Mouse (Mus musculus): ENCODE data around the gene Lsr.

Gene Lsr

DNA sequence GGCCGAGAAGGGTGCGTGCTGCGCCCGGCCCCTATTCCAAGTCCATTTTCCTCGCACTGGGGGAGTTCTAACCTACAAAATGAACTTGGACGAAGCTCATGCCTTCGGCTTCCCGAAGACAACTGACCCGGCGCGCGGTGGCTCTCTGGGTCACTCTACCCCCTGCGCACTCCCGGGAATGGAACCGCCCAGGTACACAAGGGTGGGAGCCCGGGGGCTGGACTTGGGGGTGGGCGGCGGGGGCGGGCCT is at the start of gene Lsr:
Lsr (minus strand) TSS at position 214 of the 250 bp plus-strand sequence.
- in situ Hi-C loops (cut with MboI; ENCODE audit: low sequenced_read_pairs) = loop anchor here (10.0 kb wide), 1 partner anchor 122 kb away; no protein-coding TSS in a partner anchor

- in situ Hi-C loops (cut with MboI; ENCODE audit: low sequenced_read_pairs) = no loop called here
Observed at GRCm38 (mm10) chr7:31017104-31017901, 44.0 kb upstream of the Lsr start.

- in situ Hi-C loops (cut with MboI; ENCODE audit: low sequenced_read_pairs) = no loop called here
Observed at GRCm38 (mm10) chr7:31012971-31013370, 39.7 kb upstream of the Lsr start.

- in situ Hi-C loops (cut with MboI; ENCODE audit: low sequenced_read_pairs) = no loop called here
Observed at GRCm38 (mm10) chr7:31008889-31009288, 35.6 kb upstream of the Lsr start.

DNA sequence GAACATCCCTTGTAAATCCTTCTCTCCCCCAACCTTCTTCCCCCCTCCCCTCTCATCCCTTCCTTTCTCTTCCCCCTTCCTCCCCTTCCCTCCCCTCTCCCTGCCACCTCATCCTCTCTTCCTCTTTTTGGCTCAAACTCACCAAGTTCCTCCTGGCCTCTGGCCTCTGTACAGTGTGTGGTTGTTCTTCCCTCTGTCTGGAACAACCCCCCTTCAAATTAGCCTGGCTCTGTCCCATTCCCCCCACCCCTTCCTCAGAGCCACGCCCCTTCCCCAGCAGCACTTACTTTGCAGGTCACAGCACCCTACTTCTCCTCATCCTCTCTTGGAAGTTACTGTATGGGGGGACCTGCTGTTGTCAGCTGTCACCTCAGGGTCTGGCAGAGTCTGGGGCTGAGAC is 34.9 kb upstream of the Lsr start:
- in situ Hi-C loops (cut with MboI; ENCODE audit: low sequenced_read_pairs) = no loop called here

- in situ Hi-C loops (cut with MboI; ENCODE audit: low sequenced_read_pairs) = no loop called here
Observed at GRCm38 (mm10) chr7:31007775-31008174, 34.5 kb upstream of the Lsr start.

- in situ Hi-C loops (cut with MboI; ENCODE audit: low sequenced_read_pairs) = no loop called here
Observed at GRCm38 (mm10) chr7:31002650-31003049, 29.4 kb upstream of the Lsr start.

DNA sequence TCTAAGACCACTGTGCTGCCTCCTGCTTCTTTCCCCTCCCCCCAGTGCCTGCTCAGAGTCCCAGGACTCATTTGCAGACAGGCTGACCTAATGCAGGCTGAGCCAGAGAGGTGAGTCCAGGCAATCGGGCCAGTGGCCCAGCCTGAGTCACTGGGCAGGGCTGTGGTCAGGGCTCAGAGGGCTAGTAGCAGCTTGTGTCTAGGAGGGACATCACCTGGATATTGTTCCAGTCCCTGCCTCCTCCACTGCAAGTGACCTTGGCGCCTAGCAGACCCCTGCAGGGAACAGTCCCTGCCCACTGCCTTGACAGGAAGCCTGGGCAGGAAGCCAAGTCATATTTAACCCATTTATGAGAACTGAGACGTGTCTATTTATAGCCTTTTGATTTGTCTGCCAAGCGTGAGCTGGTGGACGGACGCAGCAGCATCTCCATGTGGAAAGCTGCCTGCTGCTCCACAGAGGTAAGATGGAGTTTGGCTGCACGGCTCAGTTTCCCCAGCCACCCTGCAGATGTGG is 27.3 kb upstream of the Lsr start:
- in situ Hi-C loops (cut with MboI; ENCODE audit: low sequenced_read_pairs) = no loop called here

GRCm38 (mm10) chr7:30996491-30996890 is 23.2 kb upstream of the Lsr start:
- in situ Hi-C loops (cut with MboI; ENCODE audit: low sequenced_read_pairs) = no loop called here

- in situ Hi-C loops (cut with MboI; ENCODE audit: low sequenced_read_pairs) = no loop called here
Observed at GRCm38 (mm10) chr7:30993986-30994385, 20.7 kb upstream of the Lsr start.

- in situ Hi-C loops (cut with MboI; ENCODE audit: low sequenced_read_pairs) = no loop called here
Observed at GRCm38 (mm10) chr7:30992148-30992547, 18.9 kb upstream of the Lsr start.

DNA sequence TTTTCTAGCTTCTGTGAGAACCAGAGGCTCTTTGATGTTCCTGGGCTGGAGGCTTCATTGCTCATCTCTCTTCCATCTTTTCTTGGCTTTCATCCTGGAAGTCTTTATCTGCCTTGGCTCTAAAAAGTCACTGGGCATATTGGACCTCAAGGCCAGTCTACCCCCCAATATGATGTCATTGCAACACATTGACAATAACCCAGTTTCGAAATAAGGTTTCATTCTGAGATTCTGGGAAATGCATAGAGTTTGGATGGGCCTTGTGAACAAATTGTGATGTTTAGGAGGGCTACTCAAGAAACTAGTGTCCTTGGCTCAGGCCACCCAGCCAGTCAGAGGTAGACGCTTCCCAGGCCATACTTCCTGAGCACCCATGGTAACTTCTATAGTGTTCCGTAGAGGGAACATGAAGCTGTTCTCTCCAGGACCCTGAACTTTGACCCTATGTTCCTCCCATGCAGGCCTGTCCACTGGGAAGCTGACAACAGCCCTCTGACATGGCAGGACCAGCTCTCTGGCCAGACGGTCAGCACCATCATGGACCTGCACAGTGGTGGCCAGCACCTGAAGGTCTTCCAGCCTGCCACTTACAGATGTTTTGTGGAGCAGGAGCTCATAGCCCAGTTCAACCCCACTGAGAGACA is 15.4 kb upstream of the Lsr start:
- in situ Hi-C loops (cut with MboI; ENCODE audit: low sequenced_read_pairs) = no loop called here

- in situ Hi-C loops (cut with MboI; ENCODE audit: low sequenced_read_pairs) = no loop called here
Observed at GRCm38 (mm10) chr7:30985357-30985756, 12.1 kb upstream of the Lsr start.

DNA sequence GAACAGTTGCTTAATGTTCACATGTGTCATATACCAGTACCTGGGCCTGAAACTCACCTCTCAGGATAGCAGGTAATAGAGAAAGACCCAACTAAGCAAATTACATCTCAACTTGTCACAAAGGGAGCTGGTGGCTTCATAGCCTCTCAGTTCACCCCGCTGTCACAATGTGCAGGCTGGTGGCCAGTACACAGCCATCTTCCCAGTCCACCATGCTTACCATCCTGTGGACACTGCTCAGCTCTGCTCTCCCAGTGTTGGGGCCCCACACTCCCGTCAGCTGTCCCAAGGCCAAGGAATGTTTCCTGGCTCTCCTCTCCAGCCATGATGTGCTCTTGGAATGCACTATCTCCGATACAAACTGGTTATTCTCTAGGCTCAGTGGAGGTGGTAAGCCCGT is 8.4 kb upstream of the Lsr start:
- in situ Hi-C loops (cut with MboI; ENCODE audit: low sequenced_read_pairs) = no loop called here

DNA sequence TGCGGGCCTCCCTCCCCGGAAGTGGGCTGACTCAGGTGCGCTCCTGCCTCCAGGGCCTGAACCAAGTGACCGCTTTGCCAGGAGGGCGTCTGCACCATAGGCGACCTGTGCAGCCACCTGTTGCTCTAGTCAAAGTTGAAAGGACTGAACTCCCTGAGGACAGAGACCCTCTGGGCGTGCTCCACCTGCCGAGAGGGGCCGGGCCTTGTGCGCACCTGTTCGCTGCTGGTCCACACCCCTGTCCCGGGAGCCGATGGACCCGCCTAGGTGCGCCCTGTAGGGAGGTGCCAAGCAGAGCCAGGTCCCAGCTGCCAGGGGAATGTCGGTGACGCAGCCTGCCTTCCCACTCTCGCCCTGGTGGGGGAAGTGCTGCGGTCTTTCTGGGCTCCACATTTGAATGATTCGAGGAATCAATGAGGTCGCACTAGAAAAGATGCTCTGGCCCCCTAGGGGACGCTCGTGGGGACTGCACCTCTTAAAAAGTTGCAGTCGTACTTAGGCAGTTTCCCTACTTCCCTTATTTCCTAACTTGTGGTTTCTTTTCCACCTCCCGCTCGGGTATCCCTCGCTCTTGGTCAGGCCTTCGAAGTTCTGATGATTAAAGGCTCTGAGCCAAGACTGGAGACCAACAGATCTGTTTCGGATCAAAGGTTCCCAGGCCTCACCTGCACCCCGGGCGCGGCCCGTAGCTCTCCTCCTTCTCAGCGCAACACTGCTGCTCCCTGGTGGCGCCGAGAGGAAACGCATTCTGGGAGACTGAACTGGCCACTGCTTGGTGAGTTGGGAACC is 431 bp upstream of the Lsr start, which contains the start of gene Fam187b:
Fam187b (plus strand) TSS at position 290 of the 789 bp plus-strand sequence.
- in situ Hi-C loops (cut with MboI; ENCODE audit: low sequenced_read_pairs) = loop anchor here (10.0 kb wide), 1 partner anchor 121 kb away; no protein-coding TSS in a partner anchor

DNA sequence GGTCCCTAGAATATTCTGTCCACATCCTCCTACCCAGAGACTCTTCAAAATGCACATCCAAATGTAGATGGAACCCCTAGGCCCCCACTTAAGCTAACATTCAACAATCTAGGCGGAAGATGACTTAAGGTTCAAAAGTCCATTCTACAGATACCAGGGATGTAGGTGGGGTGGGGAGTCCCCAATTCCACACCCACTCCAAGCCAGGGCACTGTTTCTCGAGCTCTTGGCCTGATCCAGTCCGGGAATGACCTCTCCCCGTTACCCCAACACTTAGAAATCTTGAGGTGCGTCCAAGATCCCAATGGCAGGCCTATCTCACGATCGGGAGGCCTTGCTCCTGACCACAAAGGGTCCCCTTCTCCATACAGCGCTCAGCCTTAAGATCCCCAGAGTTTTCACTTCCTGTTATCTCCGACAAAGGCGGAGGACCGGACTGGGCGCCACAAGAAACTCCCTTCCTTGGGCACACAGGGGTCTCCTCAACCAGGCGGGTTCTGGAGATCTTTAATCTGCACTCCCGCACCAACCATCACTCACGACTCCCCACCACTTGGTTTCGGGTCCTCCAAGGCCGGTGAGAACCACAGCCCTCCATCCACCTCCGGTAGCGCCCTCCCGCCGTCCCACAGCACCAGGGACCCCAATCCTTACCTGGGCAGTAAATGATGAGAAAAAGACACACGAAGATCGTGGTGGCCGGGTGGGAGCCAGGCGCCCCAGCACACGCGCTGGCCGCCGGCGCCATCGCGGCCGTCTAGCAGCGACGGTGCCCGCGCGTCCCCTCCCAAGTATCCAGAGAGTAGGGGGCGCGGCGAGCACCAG is 626 bp downstream of the Lsr start:
- in situ Hi-C loops (cut with MboI; ENCODE audit: low sequenced_read_pairs) = loop anchor here (10.0 kb wide), 1 partner anchor 122 kb away; no protein-coding TSS in a partner anchor

- in situ Hi-C loops (cut with MboI; ENCODE audit: low sequenced_read_pairs) = loop anchor here (10.0 kb wide), 1 partner anchor 123 kb away; no protein-coding TSS in a partner anchor
Observed at GRCm38 (mm10) chr7:30971901-30972300, 1.4 kb downstream of the Lsr start.

- in situ Hi-C loops (cut with MboI; ENCODE audit: low sequenced_read_pairs) = no loop called here
Observed at GRCm38 (mm10) chr7:30969174-30969573, 4.1 kb downstream of the Lsr start.

GRCm38 (mm10) chr7:30968611-30969010 is 4.7 kb downstream of the Lsr start:
- in situ Hi-C loops (cut with MboI; ENCODE audit: low sequenced_read_pairs) = no loop called here

GRCm38 (mm10) chr7:30966657-30967056 is 6.6 kb downstream of the Lsr start:
- in situ Hi-C loops (cut with MboI; ENCODE audit: low sequenced_read_pairs) = no loop called here

Measured in CH12F3 (cell line).